Mouse (Mus musculus) 3134 (cell line): ENCODE measurements around the gene Klf12.
"Not testable (repeated sequence)": the region's sequence is repeated elsewhere in the genome, so short reads cannot be mapped to it uniquely, and the experiment has no call there.

ENCODE experiments used
- DNase-seq: peaks from one replicate; pipeline ENCODE4 v3.0.0-alpha.2; 2011; ENCODE audit warnings: low spot score; ENCODE audit not compliant: insufficient read length; ENCODE audit errors: extremely low read depth

The Klf12 gene

GRCm38 (mm10) chr14:99894708-99895383 lies 389.6 kb downstream of the Klf12 start:
- DNase-seq: no peak

GRCm38 (mm10) chr14:99894062-99894461 lies 390.4 kb downstream of the Klf12 start:
- no peak for DNase-seq

GRCm38 (mm10) chr14:99886503-99886902 lies 398.0 kb downstream of the Klf12 start:
- no peak for DNase-seq

- no peak for DNase-seq
Measured at GRCm38 (mm10) chr14:99885562-99885961, 398.9 kb downstream of the Klf12 start.

GRCm38 (mm10) chr14:99885128-99885527 lies 399.4 kb downstream of the Klf12 start:
- no peak for DNase-seq

GRCm38 (mm10) chr14:99876791-99877578 lies 407.5 kb downstream of the Klf12 start:
- peak; percentile 40 for DNase-seq

- DNase-seq: no peak
Measured at GRCm38 (mm10) chr14:99873725-99874124, 410.8 kb downstream of the Klf12 start.

GRCm38 (mm10) chr14:99856158-99857011 lies 428.1 kb downstream of the Klf12 start:
- DNase-seq: no peak

- DNase-seq: not testable (repeated sequence)
Measured at GRCm38 (mm10) chr14:99854467-99854807, 430.0 kb downstream of the Klf12 start.

- not testable (repeated sequence) for DNase-seq
Measured at GRCm38 (mm10) chr14:99853769-99854466, 430.6 kb downstream of the Klf12 start.

GRCm38 (mm10) chr14:99850350-99850749 lies 434.1 kb downstream of the Klf12 start:
- DNase-seq: no peak

- DNase-seq: no peak
Measured at GRCm38 (mm10) chr14:99847502-99847901, 437.0 kb downstream of the Klf12 start.

GRCm38 (mm10) chr14:99826713-99827112 lies 457.8 kb downstream of the Klf12 start:
- DNase-seq: no peak
